Mouse (Mus musculus): ENCODE results near the gene Wdr1. TPM values are rescaled to one million over a fixed set of nuclear protein-coding genes. Genes with fewer than 3 reads are reported as not detected.

Gene Wdr1
- polyA plus RNA-seq, 1 experiment from 2014 or later: 274 TPM

- no peak overlapping the region for H3K27ac ChIP-seq (ENCODE audit: low read length)
- no peak for ATAC-seq
- no peak overlapping the region for H3K4me2 ChIP-seq (ENCODE audit: low read depth, low read length)
- no peak overlapping the region for H3K9ac ChIP-seq (ENCODE audit: low read depth, low read length)
- no peaks in the 10 kb centered on the region for H3K4me1 ChIP-seq (ENCODE audit: control insufficient read depth, insufficient read depth, low read length)
- WGBS: 71% methylated on average over 6 of the region's 6 CpGs
- no peaks in the 10 kb centered on the region for H3K36me3 ChIP-seq (ENCODE audit: control insufficient read depth, insufficient read depth, low read length)
- H3K9me3 ChIP-seq (ENCODE audit: control insufficient read depth, low read length): no peaks in the 10 kb centered on the region
- no peaks in the 10 kb centered on the region for H3K27me3 ChIP-seq (replicated peaks; ENCODE audit: control insufficient read depth, insufficient read depth, low read length)
- H3K4me3 ChIP-seq (ENCODE audit: low read length): no peak overlapping the region
These were observed 58.1 kb downstream of the Wdr1 start for GRCm38 (mm10) chr5:38504747-38505434.

- Histone ChIP-seq H3K4me1 (ENCODE audit: control insufficient read depth, insufficient read depth, low read length) (no peaks in the 10 kb centered on the region), H3K4me3 (ENCODE audit: low read length) (no peak overlapping the region), H3K36me3 (ENCODE audit: control insufficient read depth, insufficient read depth, low read length) (no peaks in the 10 kb centered on the region), H3K9ac (ENCODE audit: low read depth, low read length) (no peak overlapping the region), H3K9me3 (ENCODE audit: control insufficient read depth, low read length) (no peaks in the 10 kb centered on the region), H3K27me3 (replicated peaks; ENCODE audit: control insufficient read depth, insufficient read depth, low read length) (no peaks in the 10 kb centered on the region), H3K27ac (ENCODE audit: low read length) (no peak overlapping the region), H3K4me2 (ENCODE audit: low read depth, low read length) (no peak overlapping the region)
- ATAC-seq: no peak
- 82% methylated on average over 1 of the region's 1 CpGs for WGBS
These were observed 58.9 kb downstream of the Wdr1 start for GRCm38 (mm10) chr5:38504116-38504515.

- no peak within 1 kb of the TSS for H3K4me2 ChIP-seq (ENCODE audit: low read depth, low read length)
- no peak within 1 kb of the TSS for H3K9ac ChIP-seq (ENCODE audit: low read depth, low read length)
- H3K4me3 ChIP-seq (ENCODE audit: low read length): no peak within 1 kb of the TSS
- no peaks in the 10 kb centered on the region for H3K4me1 ChIP-seq (ENCODE audit: control insufficient read depth, insufficient read depth, low read length)
- no peaks in the 10 kb centered on the region for H3K36me3 ChIP-seq (ENCODE audit: control insufficient read depth, insufficient read depth, low read length)
- peak; percentile 29; the same call in 1 of the 2 replicates for ATAC-seq
- no peaks in the 10 kb centered on the region for H3K27me3 ChIP-seq (replicated peaks; ENCODE audit: control insufficient read depth, insufficient read depth, low read length)
- WGBS: 63% methylated on average over 4 of the region's 4 CpGs
- no peak within 1 kb of the TSS for H3K27ac ChIP-seq (ENCODE audit: low read length)
- no peaks in the 10 kb centered on the region for H3K9me3 ChIP-seq (ENCODE audit: control insufficient read depth, low read length)
These were observed 60.0 kb downstream of the Wdr1 start, which contains the start of gene Slc2a9 for GRCm38 (mm10) chr5:38502992-38503391. TSS of gene Slc2a9 (minus strand) at chr5:38503143.

- Histone ChIP-seq H3K4me2 (ENCODE audit: low read depth, low read length) (no peak overlapping the region), H3K27ac (ENCODE audit: low read length) (no peak overlapping the region), H3K4me3 (ENCODE audit: low read length) (no peak overlapping the region), H3K9ac (ENCODE audit: low read depth, low read length) (no peak overlapping the region), H3K9me3 (ENCODE audit: control insufficient read depth, low read length) (no peaks in the 10 kb centered on the region), H3K27me3 (replicated peaks; ENCODE audit: control insufficient read depth, insufficient read depth, low read length) (no peaks in the 10 kb centered on the region), H3K4me1 (ENCODE audit: control insufficient read depth, insufficient read depth, low read length) (no peaks in the 10 kb centered on the region), H3K36me3 (ENCODE audit: control insufficient read depth, insufficient read depth, low read length) (no peaks in the 10 kb centered on the region)
- ATAC-seq: no peak
- 88% methylated on average over 8 of the region's 8 CpGs for WGBS
These were observed 63.0 kb downstream of the Wdr1 start for GRCm38 (mm10) chr5:38500043-38500442.

- H3K36me3 ChIP-seq (ENCODE audit: control insufficient read depth, insufficient read depth, low read length): no peaks in the 10 kb centered on the region
- no peak overlapping the region for H3K9ac ChIP-seq (ENCODE audit: low read depth, low read length)
- no peak overlapping the region for H3K4me3 ChIP-seq (ENCODE audit: low read length)
- H3K27me3 ChIP-seq (replicated peaks; ENCODE audit: control insufficient read depth, insufficient read depth, low read length): no peaks in the 10 kb centered on the region
- WGBS: 78% methylated on average over 7 of the region's 7 CpGs
- H3K27ac ChIP-seq (ENCODE audit: low read length): no peak overlapping the region
- ATAC-seq: peak; percentile 51
- no peaks in the 10 kb centered on the region for H3K4me1 ChIP-seq (ENCODE audit: control insufficient read depth, insufficient read depth, low read length)
- no peaks in the 10 kb centered on the region for H3K9me3 ChIP-seq (ENCODE audit: control insufficient read depth, low read length)
- no peak overlapping the region for H3K4me2 ChIP-seq (ENCODE audit: low read depth, low read length)
These were observed 63.7 kb downstream of the Wdr1 start for GRCm38 (mm10) chr5:38499316-38499811.

GRCm38 (mm10) chr5:38498479-38498878 is 64.5 kb downstream of the Wdr1 start:
- Histone ChIP-seq H3K27me3 (replicated peaks; ENCODE audit: control insufficient read depth, insufficient read depth, low read length) (no peaks in the 10 kb centered on the region), H3K4me3 (ENCODE audit: low read length) (no peak overlapping the region), H3K9ac (ENCODE audit: low read depth, low read length) (no peak overlapping the region), H3K36me3 (ENCODE audit: control insufficient read depth, insufficient read depth, low read length) (no peaks in the 10 kb centered on the region), H3K4me1 (ENCODE audit: control insufficient read depth, insufficient read depth, low read length) (no peaks in the 10 kb centered on the region), H3K4me2 (ENCODE audit: low read depth, low read length) (no peak overlapping the region), H3K27ac (ENCODE audit: low read length) (no peak overlapping the region), H3K9me3 (ENCODE audit: control insufficient read depth, low read length) (no peaks in the 10 kb centered on the region)
- 65% methylated on average over 5 of the region's 5 CpGs for WGBS
- ATAC-seq: peak; percentile 29; the same call in 1 of the 2 replicates

- Histone ChIP-seq H3K36me3 (ENCODE audit: control insufficient read depth, insufficient read depth, low read length) (no peaks in the 10 kb centered on the region), H3K4me1 (ENCODE audit: control insufficient read depth, insufficient read depth, low read length) (no peaks in the 10 kb centered on the region), H3K4me3 (ENCODE audit: low read length) (no peak overlapping the region), H3K27ac (ENCODE audit: low read length) (no peak overlapping the region), H3K27me3 (replicated peaks; ENCODE audit: control insufficient read depth, insufficient read depth, low read length) (no peaks in the 10 kb centered on the region), H3K4me2 (ENCODE audit: low read depth, low read length) (no peak overlapping the region), H3K9ac (ENCODE audit: low read depth, low read length) (no peak overlapping the region), H3K9me3 (ENCODE audit: control insufficient read depth, low read length) (no peaks in the 10 kb centered on the region)
- WGBS: 63% methylated on average over 8 of the region's 8 CpGs
- no peak for ATAC-seq
These were observed 66.4 kb downstream of the Wdr1 start for GRCm38 (mm10) chr5:38496491-38497057.

GRCm38 (mm10) chr5:38493890-38494289 is 69.1 kb downstream of the Wdr1 start:
- no peaks in the 10 kb centered on the region for H3K9me3 ChIP-seq (ENCODE audit: control insufficient read depth, low read length)
- 92% methylated on average over 6 of the region's 6 CpGs for WGBS
- no peak for ATAC-seq

GRCm38 (mm10) chr5:38491763-38492162 is 71.3 kb downstream of the Wdr1 start:
- Histone ChIP-seq H3K4me2 (ENCODE audit: low read depth, low read length) (no peak overlapping the region), H3K9ac (ENCODE audit: low read depth, low read length) (no peak overlapping the region), H3K27me3 (replicated peaks; ENCODE audit: control insufficient read depth, insufficient read depth, low read length) (no peaks in the 10 kb centered on the region), H3K36me3 (ENCODE audit: control insufficient read depth, insufficient read depth, low read length) (no peaks in the 10 kb centered on the region), H3K9me3 (ENCODE audit: control insufficient read depth, low read length) (no peaks in the 10 kb centered on the region), H3K4me3 (ENCODE audit: low read length) (no peak overlapping the region), H3K4me1 (ENCODE audit: control insufficient read depth, insufficient read depth, low read length) (no peaks in the 10 kb centered on the region), H3K27ac (ENCODE audit: low read length) (no peak overlapping the region)
- no peak for ATAC-seq
- WGBS: 64% methylated on average over 8 of the region's 8 CpGs

More at GRCm38 (mm10) chr5:38493890-38494289, 69.1 kb downstream of the Wdr1 start:
- Histone ChIP-seq H3K36me3 (ENCODE audit: control insufficient read depth, insufficient read depth, low read length) (no peaks in the 10 kb centered on the region), H3K4me3 (ENCODE audit: low read length) (no peak overlapping the region), H3K27me3 (replicated peaks; ENCODE audit: control insufficient read depth, insufficient read depth, low read length) (no peaks in the 10 kb centered on the region), H3K4me2 (ENCODE audit: low read depth, low read length) (no peak overlapping the region), H3K9ac (ENCODE audit: low read depth, low read length) (no peak overlapping the region), H3K4me1 (ENCODE audit: control insufficient read depth, insufficient read depth, low read length) (no peaks in the 10 kb centered on the region), H3K27ac (ENCODE audit: low read length) (no peak overlapping the region)

Data from intestine, embryonic 16.5 days (tissue).